Mouse (Mus musculus) adipocyte (in vitro differentiated cells): ENCODE results near the gene Nubp1.

Source experiments
- DNase-seq: peaks from one replicate; pipeline ENCODE4 v3.0.0-alpha.2; 2016; ENCODE audit warnings: low spot score

Nubp1 gene

GRCm38 (mm10) chr16:10417723-10418259 is 6.0 kb downstream of the Nubp1 start:
- no peak for DNase-seq

- DNase-seq, result no peak
These were observed 8.8 kb downstream of the Nubp1 start for GRCm38 (mm10) chr16:10420447-10421054.

GRCm38 (mm10) chr16:10431911-10432310 is 20.2 kb downstream of the Nubp1 start:
- DNase-seq, result no peak

GRCm38 (mm10) chr16:10432387-10432786 is 20.6 kb downstream of the Nubp1 start:
- no peak for DNase-seq

GRCm38 (mm10) chr16:10433344-10433743 is 21.6 kb downstream of the Nubp1 start:
- DNase-seq, result no peak

GRCm38 (mm10) chr16:10436166-10436565 is 24.4 kb downstream of the Nubp1 start:
- no peak for DNase-seq

GRCm38 (mm10) chr16:10438055-10438454 is 26.3 kb downstream of the Nubp1 start:
- DNase-seq, result no peak

GRCm38 (mm10) chr16:10441328-10441727 is 29.6 kb downstream of the Nubp1 start:
- DNase-seq, result no peak

GRCm38 (mm10) chr16:10441761-10442160 is 30.0 kb downstream of the Nubp1 start:
- DNase-seq, result no peak

GRCm38 (mm10) chr16:10443723-10444122 is 32.0 kb downstream of the Nubp1 start:
- no peak for DNase-seq

GRCm38 (mm10) chr16:10446573-10447263 is 35.0 kb downstream of the Nubp1 start:
- DNase-seq, result no peak

GRCm38 (mm10) chr16:10447264-10447594 is 35.5 kb downstream of the Nubp1 start, which contains the start of gene Tvp23a:
Gene Tvp23a, minus strand, starts transcription at chr16:10447362.
- peak; percentile 82 for DNase-seq

- DNase-seq, result no peak
These were observed 36.0 kb downstream of the Nubp1 start for GRCm38 (mm10) chr16:10447781-10448180.

GRCm38 (mm10) chr16:10448931-10449330 is 37.2 kb downstream of the Nubp1 start:
- DNase-seq, result no peak

GRCm38 (mm10) chr16:10451906-10452305 is 40.2 kb downstream of the Nubp1 start:
- no peak for DNase-seq

- DNase-seq, result peak; percentile 74
These were observed 40.7 kb downstream of the Nubp1 start for GRCm38 (mm10) chr16:10452445-10452896.

GRCm38 (mm10) chr16:10453872-10454582 is 42.3 kb downstream of the Nubp1 start:
- DNase-seq, result no peak

- DNase-seq, result no peak
These were observed 42.8 kb downstream of the Nubp1 start for GRCm38 (mm10) chr16:10454583-10454974.

- DNase-seq, result no peak
These were observed 48.4 kb downstream of the Nubp1 start for GRCm38 (mm10) chr16:10460188-10460587.

- DNase-seq, result no peak
These were observed 49.4 kb downstream of the Nubp1 start for GRCm38 (mm10) chr16:10461178-10461577.

GRCm38 (mm10) chr16:10465011-10465681 is 53.4 kb downstream of the Nubp1 start:
- DNase-seq, result no peak

- no peak for DNase-seq
These were observed 55.8 kb downstream of the Nubp1 start for GRCm38 (mm10) chr16:10467391-10468107.
